Mouse (Mus musculus) kidney, adult 8-10 months (tissue): ENCODE measurements around the gene Ccdc9.
"Not testable (repeated sequence)": the region's sequence is repeated elsewhere in the genome, so short reads cannot be mapped to it uniquely, and the experiment has no call there.

Experiments
- DNase-seq, 2 experiments: peaks; one replicate each; pipeline ENCODE4 v3.0.0; 2022

Gene Ccdc9

DNA sequence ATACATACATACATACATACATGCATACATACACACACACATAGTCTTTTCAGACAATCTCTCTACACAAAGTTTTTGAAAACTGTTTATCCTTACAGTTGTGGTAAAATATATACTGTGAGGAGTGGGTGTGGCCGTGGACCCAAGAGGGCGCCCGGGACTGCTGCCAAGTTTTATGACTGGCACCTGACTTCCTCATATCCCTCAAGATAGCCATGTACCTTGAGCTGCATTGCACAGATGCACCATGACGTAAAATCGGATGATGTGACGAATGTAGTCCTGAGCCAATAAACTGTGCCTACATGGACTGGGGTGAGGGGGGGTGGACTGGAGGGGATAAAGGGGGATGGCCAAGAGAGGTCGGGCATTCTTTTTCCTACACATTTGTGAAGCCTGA, 20.0 kb downstream of the Ccdc9 start:
- DNase-seq = not testable (repeated sequence)

DNA sequence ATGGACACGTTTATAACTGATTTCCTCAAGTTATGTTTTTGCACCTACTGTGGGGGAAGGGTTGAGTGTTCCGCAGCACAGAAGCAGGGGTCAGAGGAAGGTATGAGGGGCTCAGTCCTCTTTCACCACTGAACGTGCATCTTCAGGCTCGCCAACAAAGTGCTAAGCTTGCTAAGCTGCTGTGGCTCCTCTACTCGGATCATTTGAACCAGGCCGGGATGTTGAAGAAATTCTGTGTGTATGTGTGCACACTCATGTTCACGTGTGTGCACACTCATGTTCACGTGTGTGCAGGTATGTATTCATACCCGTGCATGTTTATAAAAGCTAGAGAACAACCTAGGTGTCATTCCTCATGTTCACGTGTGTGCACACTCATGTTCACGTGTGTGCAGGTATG, 20.7 kb downstream of the Ccdc9 start:
- no peak for DNase-seq

DNA sequence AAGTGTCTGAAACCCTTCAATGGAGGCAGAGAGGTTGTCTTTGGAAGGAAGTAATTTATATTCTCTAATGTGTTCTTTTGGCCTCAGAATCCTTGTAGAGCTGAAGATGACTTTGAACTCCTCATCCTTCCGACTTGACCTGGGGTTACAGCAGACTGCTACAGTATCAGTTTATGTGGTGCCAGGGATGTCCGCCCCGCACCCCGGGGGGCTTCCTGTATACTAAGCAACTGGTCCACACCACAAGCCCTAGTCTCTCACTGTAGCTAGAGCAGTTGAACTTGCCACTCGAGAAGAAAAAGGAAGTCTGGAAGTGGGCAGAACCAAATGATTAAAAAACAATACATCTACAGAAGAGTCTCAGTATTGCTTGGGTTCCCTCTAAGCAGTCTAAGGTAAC, 22.8 kb downstream of the Ccdc9 start:
- DNase-seq = no peak

DNA sequence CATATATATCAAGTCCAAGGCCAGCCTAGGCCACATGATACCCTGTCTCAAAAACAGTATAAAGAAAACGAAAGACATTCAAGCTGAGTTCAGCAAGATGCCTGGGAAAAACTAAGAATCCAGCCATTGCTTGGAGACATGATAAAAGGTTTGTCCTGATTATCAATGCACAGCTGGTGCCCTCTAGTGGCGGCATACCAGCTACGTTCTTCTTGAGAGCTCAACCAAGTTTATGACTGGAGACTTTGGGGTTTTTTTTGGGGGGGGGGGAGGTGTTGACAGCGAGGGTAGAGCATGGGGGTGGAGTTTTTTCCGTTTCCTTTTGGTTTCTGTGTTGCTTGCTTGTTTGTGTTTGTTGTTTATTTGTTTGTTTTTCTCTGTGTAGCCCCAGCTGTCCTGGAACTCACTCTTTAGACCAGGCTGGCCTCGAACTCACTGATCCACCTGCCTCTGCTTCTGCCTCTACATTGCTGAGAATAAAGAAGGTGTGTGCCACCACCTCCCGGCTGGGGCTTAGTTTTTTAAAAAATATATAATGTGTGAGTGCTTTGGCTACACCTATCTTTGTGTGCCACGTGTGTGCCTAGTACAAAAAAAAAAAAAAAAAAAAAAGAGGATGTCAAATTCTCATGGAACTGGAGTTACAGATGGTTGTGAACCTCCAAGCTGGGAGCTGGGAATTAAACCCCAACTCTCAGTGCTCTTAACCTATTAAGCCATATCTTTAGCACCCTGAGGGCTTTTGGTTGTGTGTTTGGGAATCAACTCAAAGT, 23.4 kb downstream of the Ccdc9 start:
- DNase-seq = peak; percentile 58 to 84

DNA sequence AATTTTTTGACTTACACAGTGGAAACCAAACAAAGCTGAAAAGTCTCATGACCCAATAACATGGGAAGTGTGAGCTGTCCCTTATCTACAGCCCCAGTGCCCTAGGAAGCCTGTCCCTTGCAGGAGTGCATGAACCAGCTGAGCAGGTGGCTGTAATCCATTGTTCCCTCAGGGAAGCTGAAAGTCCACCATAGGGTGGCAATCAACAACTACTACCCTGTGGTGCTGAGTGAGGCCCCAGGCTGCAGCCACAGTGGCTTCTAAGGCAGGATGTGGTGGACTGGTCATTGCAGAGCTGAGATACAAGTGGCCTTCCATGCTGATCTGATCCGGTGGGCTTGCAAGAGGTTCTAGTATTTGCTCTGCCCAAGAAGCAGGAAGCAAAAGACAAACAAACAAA, 25.5 kb downstream of the Ccdc9 start:
- no peak for DNase-seq

DNA sequence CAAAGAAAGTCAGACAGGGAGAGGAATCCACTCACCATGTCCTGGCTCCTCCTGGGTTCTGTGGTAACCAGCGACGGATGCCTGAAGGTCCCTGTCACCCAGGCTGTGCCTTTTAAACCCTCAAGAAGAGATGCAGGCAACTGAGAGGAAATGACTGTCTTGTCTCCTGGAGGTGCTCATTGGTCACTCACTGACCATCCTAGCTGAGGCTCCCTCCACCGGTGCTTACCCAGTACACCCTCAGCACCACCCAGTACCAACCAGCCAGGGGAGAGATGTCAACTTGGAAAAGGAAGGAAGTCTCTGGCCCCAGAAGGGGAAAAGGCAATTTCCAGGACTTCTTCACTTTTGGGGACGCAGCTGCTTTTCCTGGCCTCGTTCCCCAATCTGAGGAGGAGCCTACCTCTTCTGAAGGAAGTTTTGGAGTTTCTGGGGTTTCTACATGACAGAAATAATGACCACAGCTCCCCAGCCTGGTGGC, 27.4 kb downstream of the Ccdc9 start, which contains the start of gene C5ar1:
C5ar1 (minus strand) TSS at position 431 of the 481 bp plus-strand sequence.
- no peak for DNase-seq

DNA sequence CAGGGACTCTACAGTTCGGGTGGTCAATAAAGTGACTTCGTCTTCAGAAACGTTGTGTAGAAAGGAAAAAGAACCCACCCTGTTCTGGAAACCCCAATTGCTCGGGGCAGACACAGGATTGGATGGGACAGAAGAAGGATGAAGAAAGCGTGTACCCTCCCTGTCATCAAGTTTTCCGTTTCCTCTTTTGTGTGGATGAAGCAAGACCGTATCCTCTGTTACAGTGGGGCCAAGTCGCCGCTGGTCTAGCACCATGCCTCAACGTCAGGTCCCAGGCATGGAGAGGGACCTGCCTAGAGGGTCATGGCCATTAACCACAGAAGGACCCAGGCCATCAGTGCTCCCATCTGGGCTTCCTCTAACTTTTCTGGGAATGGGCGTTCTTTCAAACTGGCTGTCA, 28.8 kb downstream of the Ccdc9 start:
- DNase-seq = no peak

DNA sequence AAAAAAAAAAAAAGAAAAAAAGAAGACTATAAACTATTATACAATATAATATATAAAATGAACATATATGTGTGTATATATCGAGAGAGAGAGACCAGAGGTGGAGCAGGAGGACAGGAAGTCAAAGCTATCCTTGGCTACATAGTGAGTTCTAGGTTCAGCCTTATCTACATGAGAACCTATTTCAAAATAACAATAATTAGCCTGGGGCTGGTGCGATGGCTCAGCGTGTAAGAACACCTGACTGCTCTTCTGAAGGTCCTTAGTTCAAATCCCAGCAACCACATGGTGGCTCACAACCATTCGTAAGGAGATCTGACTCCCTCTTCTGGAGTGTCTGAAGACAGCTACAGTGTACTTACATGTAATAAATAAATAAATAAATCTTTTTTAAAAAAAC, 30.6 kb downstream of the Ccdc9 start:
- not testable (repeated sequence) for DNase-seq

DNA sequence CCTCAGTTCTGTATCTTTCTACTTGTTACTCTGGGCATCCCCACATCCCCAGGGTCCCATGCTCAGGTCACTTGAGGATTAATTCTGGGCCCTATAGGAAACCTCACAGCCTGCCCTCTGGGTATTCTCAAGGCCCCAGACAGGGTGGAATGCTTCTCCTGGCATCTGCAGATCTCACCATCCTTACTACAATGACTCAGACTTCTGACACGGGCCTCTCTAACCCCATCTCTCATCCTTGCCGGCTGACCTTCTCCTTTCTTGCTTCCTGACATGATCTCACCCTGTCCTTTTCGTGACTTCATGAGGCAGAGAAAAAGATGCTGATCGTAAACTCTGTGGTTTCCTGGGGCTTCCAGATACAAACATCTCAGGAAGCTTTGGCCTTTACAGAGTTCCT, 32.4 kb downstream of the Ccdc9 start:
- no peak for DNase-seq

DNA sequence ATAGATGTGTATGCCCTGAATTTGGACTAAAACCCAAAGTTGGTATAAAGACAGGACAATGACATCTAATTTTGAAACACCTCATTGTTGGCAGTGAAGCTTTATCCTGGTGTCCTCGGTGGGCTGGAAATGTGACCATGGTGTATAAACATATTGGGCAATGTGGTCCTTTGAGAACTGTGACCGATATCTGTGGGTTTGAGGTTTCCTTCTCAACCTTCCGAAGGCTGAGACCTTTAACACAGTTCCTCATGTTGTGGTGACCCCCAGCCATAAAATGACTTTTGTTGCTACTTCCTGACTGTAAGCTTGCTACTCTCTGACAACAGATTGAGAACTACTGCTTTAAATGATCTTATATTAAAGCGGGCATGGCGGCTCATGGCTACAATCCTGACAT, 35.9 kb downstream of the Ccdc9 start:
- no peak for DNase-seq

DNA sequence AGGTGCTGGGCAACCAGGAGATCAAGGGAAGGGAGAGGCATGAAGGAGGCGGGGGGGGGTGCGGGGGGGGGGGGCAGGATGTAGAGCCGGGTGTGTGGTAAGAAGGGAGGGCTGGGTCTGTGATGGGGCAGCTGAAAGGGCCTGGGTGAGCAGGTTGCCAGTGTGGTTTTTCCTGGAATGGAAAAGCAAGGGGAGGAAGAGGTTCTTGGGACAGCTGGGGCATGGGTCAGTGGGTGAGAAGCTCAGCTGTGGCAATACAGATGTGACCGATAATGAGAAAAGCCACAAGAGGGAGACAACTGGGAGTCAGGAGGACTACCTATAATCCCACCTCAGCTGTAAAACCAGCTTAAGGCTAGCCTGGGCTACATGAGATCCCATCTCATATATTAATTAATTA, 40.6 kb downstream of the Ccdc9 start:
- DNase-seq = no peak

DNA sequence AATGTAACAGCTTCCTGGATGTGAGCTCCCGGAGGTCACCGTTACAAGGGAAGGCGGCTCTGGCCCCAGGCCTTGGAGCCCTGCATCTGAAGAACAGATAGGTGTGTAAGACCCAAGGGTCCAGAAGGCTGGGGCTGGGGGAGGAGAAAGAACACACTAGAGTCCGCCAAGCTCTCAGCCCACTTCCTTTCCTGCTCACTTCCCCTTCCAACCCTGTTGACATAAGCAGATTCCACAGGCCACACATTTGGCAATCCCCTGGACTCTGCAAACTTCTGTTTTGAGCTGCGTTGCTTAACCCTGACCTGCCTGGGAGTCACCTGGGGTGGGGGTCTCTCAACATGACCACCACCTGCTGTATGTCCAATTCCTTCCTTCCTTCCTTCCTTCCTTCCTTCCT, 42.5 kb downstream of the Ccdc9 start, which contains the start of gene C5ar2:
C5ar2 (minus strand) TSS at position 88 of the 400 bp plus-strand sequence.
- no peak for DNase-seq

DNA sequence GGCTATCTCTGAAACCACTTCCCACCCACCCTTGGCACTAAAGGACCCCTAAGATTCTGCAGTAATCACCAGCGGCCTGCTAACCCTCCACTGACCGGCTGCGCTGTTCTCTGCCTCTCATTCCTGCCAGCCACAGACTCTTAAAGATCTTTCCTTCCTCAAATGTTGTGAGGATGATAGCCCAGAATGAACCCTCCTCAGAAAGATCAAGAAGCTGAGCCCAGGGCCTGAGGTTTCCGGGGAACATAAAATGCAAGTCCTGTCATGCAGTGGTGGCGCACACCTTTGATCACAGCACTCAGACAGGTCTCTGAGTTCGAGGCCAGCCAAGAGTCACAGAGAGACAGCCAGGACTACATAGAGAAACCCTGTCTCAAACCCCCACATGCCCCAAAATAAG, 44.4 kb downstream of the Ccdc9 start:
- no peak for DNase-seq

DNA sequence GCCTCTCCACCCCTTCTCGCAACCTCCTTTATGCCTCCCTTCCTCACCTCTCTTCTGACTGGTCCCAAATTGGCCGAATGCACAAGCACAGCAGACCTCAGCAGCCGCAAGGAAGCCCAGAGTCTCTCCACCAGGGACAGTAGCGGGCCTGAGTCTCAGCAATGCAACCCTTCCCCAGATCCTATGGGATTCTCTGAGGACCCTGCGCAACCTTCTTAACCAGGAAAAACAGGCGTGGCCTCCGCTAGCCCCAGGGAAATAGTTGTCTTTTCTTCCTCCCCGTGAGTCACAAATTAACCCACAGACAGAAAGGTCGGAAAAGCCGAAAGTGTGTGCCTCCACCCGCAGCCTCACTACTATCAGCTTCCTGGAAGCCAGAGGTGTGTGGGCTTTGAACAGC, 44.8 kb downstream of the Ccdc9 start:
- no peak for DNase-seq

DNA sequence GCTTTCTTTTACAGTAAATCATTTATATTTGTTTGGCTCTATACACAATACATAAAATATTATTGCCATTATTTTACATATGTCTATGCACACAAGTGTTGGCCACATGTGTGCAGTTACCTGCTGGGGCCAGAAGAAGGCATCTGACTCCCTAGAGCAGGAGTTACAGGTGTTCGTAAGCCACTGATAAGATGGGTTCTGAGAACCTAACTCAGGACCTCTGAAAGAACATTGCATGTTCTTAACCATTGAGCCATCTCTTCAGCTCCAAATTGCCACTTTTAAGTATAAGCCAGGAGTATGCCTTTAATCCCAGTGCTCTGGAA, 45.7 kb downstream of the Ccdc9 start:
- DNase-seq = no peak

DNA sequence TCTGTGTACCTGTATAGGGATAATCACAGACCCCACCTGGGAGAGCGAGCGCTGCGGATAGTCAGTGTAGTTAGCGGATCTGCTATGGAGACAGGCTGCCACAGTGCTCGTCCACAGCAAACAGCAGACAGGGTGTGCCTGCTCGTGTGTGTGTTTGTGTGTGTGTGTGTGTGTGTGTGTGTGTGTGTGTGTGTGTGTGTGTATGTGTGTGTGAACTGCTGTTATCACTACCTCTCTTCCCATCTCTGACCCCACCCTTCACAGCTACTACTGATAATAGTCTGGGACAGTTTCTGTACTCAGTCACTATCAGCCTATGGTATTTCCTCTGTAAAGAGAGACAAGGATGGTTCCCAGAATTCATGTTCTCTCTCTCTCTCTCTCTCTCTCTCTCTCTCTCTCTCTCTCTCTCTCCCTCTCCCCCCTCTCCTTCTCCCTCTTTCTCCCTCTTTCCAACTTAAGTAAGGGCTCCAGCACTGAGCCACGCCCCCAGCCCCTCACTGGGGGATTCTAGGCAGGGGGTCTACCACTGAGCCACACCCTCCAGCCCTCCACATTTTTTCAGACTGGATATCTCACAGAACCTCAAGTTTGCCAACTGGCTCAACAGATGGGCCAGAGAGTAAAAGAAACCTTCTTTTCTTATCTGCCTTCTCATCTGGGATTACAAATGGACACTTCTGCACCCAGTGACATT, 46.2 kb downstream of the Ccdc9 start:
- no peak for DNase-seq

DNA sequence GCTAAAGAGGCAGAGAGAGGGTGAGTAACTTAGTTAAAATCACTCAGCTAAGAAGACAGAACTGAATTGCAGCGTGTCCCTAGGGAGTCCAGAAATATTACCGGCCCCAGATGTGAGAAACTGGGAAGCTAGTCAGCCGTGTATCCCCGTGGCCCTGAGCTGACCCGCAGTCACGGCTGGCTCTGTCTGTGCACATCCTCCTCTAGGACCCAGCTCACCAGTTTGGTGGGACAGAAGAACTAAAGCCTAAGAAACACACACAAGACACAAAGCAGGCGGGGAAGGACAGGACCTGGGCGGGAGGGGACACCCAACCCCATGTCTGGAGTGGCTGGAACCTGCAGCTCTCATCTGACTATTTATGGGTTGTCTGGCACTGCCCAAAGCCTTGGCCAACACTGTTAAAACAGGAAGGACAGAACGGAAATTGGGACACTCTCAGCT, 47.0 kb downstream of the Ccdc9 start:
- DNase-seq = no peak

DNA sequence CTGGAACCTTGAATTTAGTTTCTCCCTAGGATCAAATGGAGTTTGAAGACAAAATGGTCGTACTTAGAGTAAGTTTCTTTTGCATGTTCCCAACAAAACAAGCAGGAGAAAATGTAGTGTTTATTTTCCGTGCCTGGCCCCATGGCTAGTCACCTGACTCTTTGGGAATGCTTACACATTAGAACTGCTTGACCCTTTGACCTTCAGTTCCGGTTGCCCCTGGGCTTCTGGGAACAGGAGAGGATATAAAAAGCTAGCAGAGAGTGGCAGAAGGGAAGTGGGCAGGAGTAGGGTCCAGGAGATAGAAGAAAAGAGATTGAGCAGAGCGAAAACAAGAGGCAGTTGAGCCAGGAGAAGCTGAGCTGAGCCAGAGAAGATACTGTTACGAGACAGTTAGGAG, 56.7 kb downstream of the Ccdc9 start:
- peak; percentile 65 to 81 for DNase-seq
